Mouse (Mus musculus) bone marrow macrophage, adult 2 months (primary cell): Measurements from ENCODE around the gene B3gnt6. TPM values are rescaled to one million over a fixed set of nuclear protein-coding genes. Genes with fewer than 3 reads are reported as not detected.

ENCODE experiments used
- H3K27ac ChIP-seq: 2 replicates; pipeline ENCODE4 v1.5.1; 2012; ENCODE audit warnings: low read depth, low read length; ENCODE audit not compliant: insufficient read depth
- H3K4me1 ChIP-seq: 2 replicates; pipeline ENCODE4 v1.6.1; 2012; ENCODE audit warnings: low read length; ENCODE audit not compliant: control insufficient read depth, insufficient read depth
- H3K4me3 ChIP-seq: 2 replicates; pipeline ENCODE4 v1.5.1; 2012; ENCODE audit warnings: mild to moderate bottlenecking, low read length, moderate library complexity; ENCODE audit not compliant: insufficient read depth
- CTCF ChIP-seq: IDR thresholded peaks from 2 replicates; pipeline ENCODE4 v1.5.1; 2012; ENCODE audit warnings: low read depth, mild to moderate bottlenecking, low read length, moderate library complexity
- POLR2A ChIP-seq: IDR thresholded peaks from 2 replicates; pipeline ENCODE4 v1.6.1; 2012; ENCODE audit warnings: mild to moderate bottlenecking, low read depth, low read length, borderline replicate concordance
- polyA plus RNA-seq: library from polyadenylated mRNA; stranded (reverse); fragments of >200 nt; gene quantifications from 2 replicates; pipeline ENCODE4 v1.2.4, GENCODE M21; 2012; ENCODE audit not compliant: missing spikeins, insufficient read depth, insufficient read length

B3gnt6 gene
- polyA plus RNA-seq, 1 experiment = 0.31 TPM

GRCm38 (mm10) chr7:98163700-98164099 lies 35.6 kb downstream of the B3gnt6 start:
- Histone ChIP-seq H3K27ac (no peak overlapping the region), H3K4me3 (no peak overlapping the region), H3K4me1 (peaks cover 21% of the 10 kb centered on the region)
- TF ChIP-seq CTCF (no peak), POLR2A (no peak)

GRCm38 (mm10) chr7:98162239-98162638 lies 37.0 kb downstream of the B3gnt6 start:
- H3K4me3 ChIP-seq = no peak overlapping the region
- H3K27ac ChIP-seq = no peak overlapping the region
- peaks cover 21% of the 10 kb centered on the region for H3K4me1 ChIP-seq
- TF ChIP-seq CTCF (no peak), POLR2A (no peak)

- no peak for TF ChIP-seq POLR2A
- TF ChIP-seq CTCF = no peak
- Histone ChIP-seq H3K4me3 (no peak overlapping the region), H3K4me1 (peaks cover 16% of the 10 kb centered on the region), H3K27ac (no peak overlapping the region)
Observed at GRCm38 (mm10) chr7:98160041-98160740, 39.1 kb downstream of the B3gnt6 start.

GRCm38 (mm10) chr7:98158481-98158880 lies 40.8 kb downstream of the B3gnt6 start:
- Histone ChIP-seq H3K4me1 (peaks cover 2% of the 10 kb centered on the region), H3K27ac (no peak overlapping the region)

GRCm38 (mm10) chr7:98157636-98158332 lies 41.5 kb downstream of the B3gnt6 start:
- TF ChIP-seq CTCF = no peak
- no peak for TF ChIP-seq POLR2A
- H3K27ac ChIP-seq = no peak overlapping the region
- H3K4me3 ChIP-seq = no peak overlapping the region
- peaks cover 2% of the 10 kb centered on the region for H3K4me1 ChIP-seq

More at GRCm38 (mm10) chr7:98158481-98158880, 40.8 kb downstream of the B3gnt6 start:
- no peak overlapping the region for H3K4me3 ChIP-seq
- TF ChIP-seq POLR2A (no peak), CTCF (no peak)

- Histone ChIP-seq H3K4me3 (no peak overlapping the region), H3K4me1 (peaks cover 2% of the 10 kb centered on the region), H3K27ac (no peak overlapping the region)
- TF ChIP-seq POLR2A = no peak
Observed at GRCm38 (mm10) chr7:98156280-98156665, 43.0 kb downstream of the B3gnt6 start.

- H3K27ac ChIP-seq = no peak overlapping the region
- H3K4me3 ChIP-seq = no peak overlapping the region
- H3K4me1 ChIP-seq = peaks cover 2% of the 10 kb centered on the region
- TF ChIP-seq CTCF = peak; percentile 82
- no peak for TF ChIP-seq POLR2A
Observed at GRCm38 (mm10) chr7:98155546-98156279, 43.6 kb downstream of the B3gnt6 start.

- H3K4me3 ChIP-seq = no peak overlapping the region
- TF ChIP-seq CTCF (no peak), POLR2A (no peak)
- no peak overlapping the region for H3K27ac ChIP-seq
- H3K4me1 ChIP-seq = no peaks in the 10 kb centered on the region
Observed at GRCm38 (mm10) chr7:98153892-98154291, 45.4 kb downstream of the B3gnt6 start.

GRCm38 (mm10) chr7:98153345-98153744 lies 45.9 kb downstream of the B3gnt6 start:
- no peak overlapping the region for H3K27ac ChIP-seq
- no peak overlapping the region for H3K4me3 ChIP-seq
- TF ChIP-seq POLR2A (no peak), CTCF (no peak)
- H3K4me1 ChIP-seq = no peaks in the 10 kb centered on the region

GRCm38 (mm10) chr7:98152400-98152799 lies 46.9 kb downstream of the B3gnt6 start:
- no peak overlapping the region for H3K4me3 ChIP-seq
- no peak for TF ChIP-seq CTCF
- TF ChIP-seq POLR2A = no peak
- H3K4me1 ChIP-seq = no peaks in the 10 kb centered on the region
- no peak overlapping the region for H3K27ac ChIP-seq
